Mouse (Mus musculus): ENCODE data around the gene Dlgap1. TPM values are rescaled to one million over a fixed set of nuclear protein-coding genes. Genes with fewer than 3 reads are reported as not detected.

Dlgap1 gene
- total and polyA plus RNA-seq, 2 experiments from 2014 or later, result 0.20 to 0.76 TPM

GRCm38 (mm10) chr17:70517333-70517732 lies 548.5 kb downstream of the Dlgap1 start:
- H3K4me1 ChIP-seq (ENCODE audit: control insufficient read depth, insufficient read depth), result no peaks in the 10 kb centered on the region
- H3K27me3 ChIP-seq (ENCODE audit: control insufficient read depth, insufficient read depth, low read length), result 0 out of 2 replicates have a peak, but pooled peaks cover 3% of the 10 kb centered on the region
- DNase-seq (ENCODE audit: low spot score) (no peak), ATAC-seq (ENCODE audit: insufficient read depth, low read depth) (no peak)
- no peaks in the 10 kb centered on the region for H3K36me3 ChIP-seq (replicated peaks; ENCODE audit: control insufficient read depth, insufficient read depth, low read length)
- TF ChIP-seq CTCF (IDR thresholded peaks at IDR 0.05; ENCODE audit: low read depth) (no peak), EP300 (IDR thresholded peaks at IDR 0.05; ENCODE audit: low read depth) (no peak)
- no peak overlapping the region for H3K27ac ChIP-seq (ENCODE audit: low read depth)
- H3K9me3 ChIP-seq (replicated peaks; ENCODE audit: control insufficient read depth, low read length), result no peaks in the 10 kb centered on the region
- H3K4me2 ChIP-seq (ENCODE audit: low read depth, low read length), result no peak overlapping the region
- WGBS, result 80% methylated on average over 12 of the region's 12 CpGs
- H3K4me3 ChIP-seq (ENCODE audit: low read depth, low read length), result no peak overlapping the region
- no peak overlapping the region for H3K9ac ChIP-seq (replicated peaks; ENCODE audit: low read depth, low read length)

- Histone ChIP-seq H3K4me1 (ENCODE audit: control insufficient read depth, insufficient read depth) (no peaks in the 10 kb centered on the region), H3K36me3 (replicated peaks; ENCODE audit: control insufficient read depth, insufficient read depth, low read length) (no peaks in the 10 kb centered on the region), H3K4me3 (ENCODE audit: low read depth, low read length) (no peak overlapping the region), H3K27me3 (ENCODE audit: control insufficient read depth, insufficient read depth, low read length) (no peaks in the 10 kb centered on the region), H3K9ac (replicated peaks; ENCODE audit: low read depth, low read length) (no peak overlapping the region), H3K4me2 (ENCODE audit: low read depth, low read length) (no peak overlapping the region), H3K9me3 (replicated peaks; ENCODE audit: control insufficient read depth, low read length) (no peaks in the 10 kb centered on the region), H3K27ac (ENCODE audit: low read depth) (no peak overlapping the region)
- WGBS, result 64% methylated on average over 5 of the region's 5 CpGs
- TF ChIP-seq EP300 (IDR thresholded peaks at IDR 0.05; ENCODE audit: low read depth), result no peak
- no peak for TF ChIP-seq CTCF (IDR thresholded peaks at IDR 0.05; ENCODE audit: low read depth)
- no peak for DNase-seq (ENCODE audit: low spot score)
- no peak for ATAC-seq (ENCODE audit: insufficient read depth, low read depth)
Observed at GRCm38 (mm10) chr17:70521058-70521851, 552.4 kb downstream of the Dlgap1 start.

- no peak overlapping the region for H3K4me3 ChIP-seq (ENCODE audit: low read depth, low read length)
- H3K27me3 ChIP-seq (ENCODE audit: control insufficient read depth, insufficient read depth, low read length), result no peaks in the 10 kb centered on the region
- 34% methylated on average over 11 of the region's 11 CpGs for WGBS
- no peak for DNase-seq (ENCODE audit: low spot score)
- H3K9ac ChIP-seq (replicated peaks; ENCODE audit: low read depth, low read length), result no peak overlapping the region
- no peak for ATAC-seq (ENCODE audit: insufficient read depth, low read depth)
- 0 out of 2 replicates have a peak overlapping the region, but pooled peaks have one; percentile 2 for H3K4me2 ChIP-seq (ENCODE audit: low read depth, low read length)
- no peak overlapping the region for H3K27ac ChIP-seq (ENCODE audit: low read depth)
- no peaks in the 10 kb centered on the region for H3K4me1 ChIP-seq (ENCODE audit: control insufficient read depth, insufficient read depth)
- no peaks in the 10 kb centered on the region for H3K9me3 ChIP-seq (replicated peaks; ENCODE audit: control insufficient read depth, low read length)
- no peak for TF ChIP-seq CTCF (IDR thresholded peaks at IDR 0.05; ENCODE audit: low read depth)
- TF ChIP-seq EP300 (IDR thresholded peaks at IDR 0.05; ENCODE audit: low read depth), result no peak
- H3K36me3 ChIP-seq (replicated peaks; ENCODE audit: control insufficient read depth, insufficient read depth, low read length), result no peaks in the 10 kb centered on the region
Observed at GRCm38 (mm10) chr17:70521971-70522370, 553.1 kb downstream of the Dlgap1 start.

- no peak for ATAC-seq (ENCODE audit: insufficient read depth, low read depth)
- WGBS, result 39% methylated on average over 3 of the region's 3 CpGs
- TF ChIP-seq EP300 (IDR thresholded peaks at IDR 0.05; ENCODE audit: low read depth) (no peak), CTCF (IDR thresholded peaks at IDR 0.05; ENCODE audit: low read depth) (no peak)
- Histone ChIP-seq H3K27ac (ENCODE audit: low read depth) (no peak overlapping the region), H3K9me3 (replicated peaks; ENCODE audit: control insufficient read depth, low read length) (no peaks in the 10 kb centered on the region), H3K9ac (replicated peaks; ENCODE audit: low read depth, low read length) (no peak overlapping the region), H3K4me1 (ENCODE audit: control insufficient read depth, insufficient read depth) (no peaks in the 10 kb centered on the region), H3K36me3 (replicated peaks; ENCODE audit: control insufficient read depth, insufficient read depth, low read length) (no peaks in the 10 kb centered on the region), H3K27me3 (ENCODE audit: control insufficient read depth, insufficient read depth, low read length) (no peaks in the 10 kb centered on the region), H3K4me2 (ENCODE audit: low read depth, low read length) (no peak overlapping the region), H3K4me3 (ENCODE audit: low read depth, low read length) (no peak overlapping the region)
- DNase-seq (ENCODE audit: low spot score), result no peak
Observed at GRCm38 (mm10) chr17:70525990-70526389, 557.1 kb downstream of the Dlgap1 start.

GRCm38 (mm10) chr17:70527101-70527500 lies 558.2 kb downstream of the Dlgap1 start:
- Histone ChIP-seq H3K9me3 (replicated peaks; ENCODE audit: control insufficient read depth, low read length) (no peaks in the 10 kb centered on the region), H3K27me3 (ENCODE audit: control insufficient read depth, insufficient read depth, low read length) (no peaks in the 10 kb centered on the region), H3K4me1 (ENCODE audit: control insufficient read depth, insufficient read depth) (no peaks in the 10 kb centered on the region), H3K36me3 (replicated peaks; ENCODE audit: control insufficient read depth, insufficient read depth, low read length) (no peaks in the 10 kb centered on the region), H3K9ac (replicated peaks; ENCODE audit: low read depth, low read length) (no peak overlapping the region), H3K27ac (ENCODE audit: low read depth) (no peak overlapping the region), H3K4me2 (ENCODE audit: low read depth, low read length) (no peak overlapping the region), H3K4me3 (ENCODE audit: low read depth, low read length) (no peak overlapping the region)
- peak; percentile 36; the same call in 1 of the 2 replicates for ATAC-seq (ENCODE audit: insufficient read depth, low read depth)
- WGBS, result 15% methylated on average over 9 of the region's 9 CpGs
- peak; percentile 24 for DNase-seq (ENCODE audit: low spot score)
- TF ChIP-seq EP300 (IDR thresholded peaks at IDR 0.05; ENCODE audit: low read depth), result no peak
- peak; percentile 78 for TF ChIP-seq CTCF (IDR thresholded peaks at IDR 0.05; ENCODE audit: low read depth)
